Mouse (Mus musculus): Measurements from ENCODE around the gene Cyld. TPM values are rescaled to one million over a fixed set of nuclear protein-coding genes. Genes with fewer than 3 reads are reported as not detected.
A peak's percentile ranks its signal among the peaks of the same experiment; 100 is the strongest.

Cyld gene
- total and polyA plus RNA-seq, 3 experiments = 20.2 to 29.4 (median 22.1) TPM

DNA sequence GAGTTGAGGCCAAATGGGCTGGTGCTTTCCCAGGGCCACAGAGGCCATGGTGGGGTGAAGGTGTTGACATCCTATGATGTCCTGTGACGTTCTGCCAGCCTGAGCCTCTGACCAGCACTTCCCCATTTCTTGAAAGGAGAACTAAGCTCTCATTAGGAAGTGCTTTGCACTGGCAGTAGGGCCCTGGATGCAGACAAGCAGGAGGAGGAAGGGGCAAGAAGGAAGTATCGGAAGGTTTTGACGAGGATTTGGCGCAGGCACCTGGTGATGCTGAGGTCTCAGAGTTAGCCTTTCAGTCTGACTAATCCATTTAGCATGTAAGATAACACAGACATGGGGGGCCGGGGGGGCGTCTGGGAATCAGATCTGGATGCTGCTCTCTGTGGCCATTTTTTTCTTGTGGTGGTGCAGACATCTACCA is 34.4 kb upstream of the Cyld start (continued):
- TF ChIP-seq JUN (IDR thresholded peaks at IDR 0.05; ENCODE audit: insufficient read depth, low read depth, low read length) (no peak; the same call in 1 of the 2 replicates), ZMIZ1 (IDR thresholded peaks at IDR 0.05; ENCODE audit: low read depth, low read length) (peak; percentile 50; the same call in 1 of the 2 replicates), MEF2A (IDR thresholded peaks at IDR 0.05; ENCODE audit: borderline replicate concordance, low read depth, low read length) (peak; percentile 78), PAX5 (IDR thresholded peaks at IDR 0.05; ENCODE audit: low read length) (no peak), RCOR1 (conservative IDR thresholded peaks at IDR 0.05; ENCODE audit: low read depth, low read length) (0 out of 2 replicates have a peak, but pooled peaks have one; percentile 51), HCFC1 (IDR thresholded peaks at IDR 0.05; ENCODE audit: low read depth, low read length) (peak; percentile 59), BHLHE40 (IDR thresholded peaks at IDR 0.05; ENCODE audit: low read depth, low read length) (peak; percentile 46; the same call in 1 of the 2 replicates), UBTF (IDR thresholded peaks at IDR 0.05; ENCODE audit: low read depth, low read length) (no peak), CTCF (conservative IDR thresholded peaks at IDR 0.05 in 1 of 2, IDR thresholded peaks at IDR 0.05 in 1 of 2; ENCODE audit: low read depth in 2 of 2, low read length in 2 of 2) (no peak), SMC3 (IDR thresholded peaks at IDR 0.05; ENCODE audit: low read depth, low read length) (no peak; the same call in 1 of the 2 replicates), NELFE (IDR thresholded peaks at IDR 0.05; ENCODE audit: low read depth, low read length) (0 out of 2 replicates have a peak, but pooled peaks have one; percentile 24), NRF1 (IDR thresholded peaks at IDR 0.05; ENCODE audit: low read depth, low read length) (no peak), MYC (IDR thresholded peaks at IDR 0.05; ENCODE audit: low read depth, low read length) (0 out of 2 replicates have a peak, but pooled peaks have one; percentile 40), ZNF384 (IDR thresholded peaks at IDR 0.05; ENCODE audit: low read depth, low read length) (peak; percentile 58)

DNA sequence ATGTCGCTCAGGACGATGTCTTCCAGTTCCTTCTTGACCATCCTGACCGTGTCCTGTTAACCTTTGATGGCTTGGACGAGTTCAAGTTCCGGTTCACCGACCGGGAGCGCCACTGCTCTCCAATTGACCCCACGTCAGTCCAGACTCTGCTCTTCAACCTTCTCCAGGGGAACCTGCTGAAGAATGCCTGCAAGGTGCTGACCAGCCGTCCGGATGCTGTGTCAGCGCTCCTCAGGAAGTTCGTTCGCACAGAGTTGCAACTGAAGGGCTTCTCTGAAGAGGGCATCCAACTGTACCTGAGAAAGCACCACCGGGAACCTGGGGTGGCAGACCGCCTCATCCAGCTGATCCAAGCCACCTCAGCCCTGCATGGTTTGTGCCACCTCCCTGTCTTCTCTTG is 32.7 kb upstream of the Cyld start:
- no peak overlapping the region for H3K9ac ChIP-seq (ENCODE audit: insufficient read depth, low read depth)
- no peak for DNase-seq (ENCODE audit: extremely low read depth)
- in situ Hi-C loops (cut with MboI; ENCODE audit: low pct_ligation_motif_present, low pct_unique_long_range_greater_than_20kb, low sequenced_read_pairs) (no loop called here), dilution Hi-C loops (cut with MboI; ENCODE audit: extremely low pct_ligation_motif_present, extremely low pct_unique_long_range_greater_than_20kb, low sequenced_read_pairs) (no loop called here)
- no peaks in the 10 kb centered on the region for H3K27me3 ChIP-seq (replicated peaks)
- no peak overlapping the region for H3K4me3 ChIP-seq (replicated peaks in 1 of 3; ENCODE audit: low read depth in 2 of 3, low read length in 2 of 3, poor library complexity in 1 of 3)
- H3K4me1 ChIP-seq (ENCODE audit: control insufficient read depth in 1 of 2, insufficient read depth in 2 of 2) = peaks cover 50 to 92% of the 10 kb centered on the region in 2 experiments
- H3K36me3 ChIP-seq (replicated peaks in 1 of 2; ENCODE audit: control insufficient read depth in 1 of 2, insufficient read depth in 1 of 2, low read length in 1 of 2) = peaks cover 46 to 63% of the 10 kb centered on the region in 2 experiments
- H3K79me2 ChIP-seq (replicated peaks; ENCODE audit: control insufficient read depth, extremely low read depth, insufficient read depth, poor library complexity, severe bottlenecking) = peaks cover 26% of the 10 kb centered on the region
- H3K4me2 ChIP-seq (ENCODE audit: insufficient read depth, low read depth, poor library complexity, severe bottlenecking) = no peak overlapping the region
- H3K27ac ChIP-seq (ENCODE audit: insufficient read depth, low read depth) = 0 out of 2 replicates have a peak overlapping the region, but pooled peaks have one; percentile 12
- TF ChIP-seq ZMIZ1 (IDR thresholded peaks at IDR 0.05; ENCODE audit: low read depth, low read length) (no peak), PAX5 (IDR thresholded peaks at IDR 0.05; ENCODE audit: low read length) (no peak), MAX (IDR thresholded peaks at IDR 0.05; ENCODE audit: low read length) (no peak), SMC3 (IDR thresholded peaks at IDR 0.05; ENCODE audit: low read depth, low read length) (no peak)
- H3K9me3 ChIP-seq (replicated peaks; ENCODE audit: low read length) = no peaks in the 10 kb centered on the region

- no peak overlapping the region for H3K9ac ChIP-seq (ENCODE audit: insufficient read depth, low read depth)
- no peaks in the 10 kb centered on the region for H3K9me3 ChIP-seq (replicated peaks; ENCODE audit: low read length)
- no peak overlapping the region for H3K4me3 ChIP-seq (replicated peaks in 1 of 3; ENCODE audit: low read depth in 2 of 3, low read length in 2 of 3, poor library complexity in 1 of 3)
- H3K79me2 ChIP-seq (replicated peaks; ENCODE audit: control insufficient read depth, extremely low read depth, insufficient read depth, poor library complexity, severe bottlenecking) = peaks cover 24% of the 10 kb centered on the region
- H3K36me3 ChIP-seq (replicated peaks in 1 of 2; ENCODE audit: control insufficient read depth in 1 of 2, insufficient read depth in 1 of 2, low read length in 1 of 2) = peaks cover 41 to 63% of the 10 kb centered on the region in 2 experiments
- dilution Hi-C loops (cut with MboI; ENCODE audit: extremely low pct_ligation_motif_present, extremely low pct_unique_long_range_greater_than_20kb, low sequenced_read_pairs) = no loop called here
- in situ Hi-C loops (cut with MboI; ENCODE audit: low pct_ligation_motif_present, low pct_unique_long_range_greater_than_20kb, low sequenced_read_pairs) = no loop called here
- H3K4me2 ChIP-seq (ENCODE audit: insufficient read depth, low read depth, poor library complexity, severe bottlenecking) = no peak overlapping the region
- H3K27me3 ChIP-seq (replicated peaks) = no peaks in the 10 kb centered on the region
- DNase-seq (ENCODE audit: extremely low read depth) = no peak
- peak overlapping the region; percentile 16; the same call in 1 of the 2 replicates for H3K27ac ChIP-seq (ENCODE audit: insufficient read depth, low read depth)
- peaks cover 53 to 95% of the 10 kb centered on the region in 2 experiments for H3K4me1 ChIP-seq (ENCODE audit: control insufficient read depth in 1 of 2, insufficient read depth in 2 of 2)
- TF ChIP-seq USF2 (conservative IDR thresholded peaks at IDR 0.05; ENCODE audit: low read depth, low read length) (no peak), NRF1 (IDR thresholded peaks at IDR 0.05; ENCODE audit: low read depth, low read length) (no peak), EP300 (IDR thresholded peaks at IDR 0.05; ENCODE audit: low read length) (no peak), UBTF (IDR thresholded peaks at IDR 0.05; ENCODE audit: low read depth, low read length) (no peak), E2F4 (IDR thresholded peaks at IDR 0.05; ENCODE audit: insufficient replicate concordance, low read depth, low read length) (no peak), MAX (IDR thresholded peaks at IDR 0.05; ENCODE audit: low read length) (no peak)
Observed at GRCm38 (mm10) chr8:88664947-88665346, 31.9 kb upstream of the Cyld start.

Measured in CH12.LX (cell line).